Mouse (Mus musculus) limb, embryonic 13.5 days (tissue): ENCODE data around the gene Rbm39. TPM values are rescaled to one million over a fixed set of nuclear protein-coding genes. Genes with fewer than 3 reads are reported as not detected.

Experiments used
- ATAC-seq: fragments of 200-750 bp; cut with Nextera tagmentation; 2 replicates; pipeline ENCODE4 v1.8.0; 2017; ENCODE audit warnings: low read depth, moderate number of reproducible peaks, moderate TSS enrichment; ENCODE audit not compliant: low FRiP score
- H3K27ac ChIP-seq: fragments of 300-500 bp; sonication (generic); 2 replicates; pipeline ENCODE4 v1.5.1; 2015; ENCODE audit warnings: inconsistent platforms, mild to moderate bottlenecking, moderate library complexity
- H3K27me3 ChIP-seq: fragments of 300-500 bp; sonication (generic); 2 replicates; pipeline ENCODE4 v1.6.1; 2015; ENCODE audit warnings: mild to moderate bottlenecking, inconsistent platforms
- H3K36me3 ChIP-seq: fragments of 300-500 bp; sonication (generic); 2 replicates; pipeline ENCODE4 v1.6.1; 2015; ENCODE audit warnings: inconsistent platforms, mild to moderate bottlenecking, moderate library complexity
- H3K4me1 ChIP-seq: fragments of 300-500 bp; sonication (generic); 2 replicates; pipeline ENCODE4 v1.6.1; 2015; ENCODE audit warnings: inconsistent platforms
- H3K4me2 ChIP-seq: fragments of 300-500 bp; sonication (generic); replicated peaks from 2 replicates; pipeline ENCODE4 v1.6.1; 2015; ENCODE audit warnings: inconsistent platforms, mild to moderate bottlenecking, moderate library complexity
- H3K4me3 ChIP-seq: fragments of 300-500 bp; sonication (generic); 2 replicates; pipeline ENCODE4 v1.5.1; 2015; ENCODE audit warnings: moderate library complexity, mild to moderate bottlenecking, inconsistent platforms
- H3K9ac ChIP-seq: fragments of 300-500 bp; sonication (generic); 2 replicates; pipeline ENCODE4 v1.6.1; 2015; ENCODE audit warnings: mild to moderate bottlenecking, inconsistent platforms
- H3K9me3 ChIP-seq: fragments of 300-500 bp; sonication (generic); 2 replicates; pipeline ENCODE4 v1.6.1; 2016; ENCODE audit warnings: inconsistent platforms
- WGBS: fragments of 180-500 bp; shearing (Covaris S2); methylation state at CpG from one replicate; pipeline ENCODE4 v1.1.7; 2015; 5-methylcytosine and 5-hydroxymethylcytosine counted together
- polyA plus RNA-seq: library from polyadenylated mRNA; unstranded; fragments of >200 nt; fragmentation: Nextera tagmentation; extraction: Ambion mirVana; gene quantifications from 2 replicates; pipeline ENCODE4 v1.2.1, GENCODE M21; 2015

Rbm39 gene
- polyA plus RNA-seq, 1 experiment from 2014 or later, result 818 TPM

DNA sequence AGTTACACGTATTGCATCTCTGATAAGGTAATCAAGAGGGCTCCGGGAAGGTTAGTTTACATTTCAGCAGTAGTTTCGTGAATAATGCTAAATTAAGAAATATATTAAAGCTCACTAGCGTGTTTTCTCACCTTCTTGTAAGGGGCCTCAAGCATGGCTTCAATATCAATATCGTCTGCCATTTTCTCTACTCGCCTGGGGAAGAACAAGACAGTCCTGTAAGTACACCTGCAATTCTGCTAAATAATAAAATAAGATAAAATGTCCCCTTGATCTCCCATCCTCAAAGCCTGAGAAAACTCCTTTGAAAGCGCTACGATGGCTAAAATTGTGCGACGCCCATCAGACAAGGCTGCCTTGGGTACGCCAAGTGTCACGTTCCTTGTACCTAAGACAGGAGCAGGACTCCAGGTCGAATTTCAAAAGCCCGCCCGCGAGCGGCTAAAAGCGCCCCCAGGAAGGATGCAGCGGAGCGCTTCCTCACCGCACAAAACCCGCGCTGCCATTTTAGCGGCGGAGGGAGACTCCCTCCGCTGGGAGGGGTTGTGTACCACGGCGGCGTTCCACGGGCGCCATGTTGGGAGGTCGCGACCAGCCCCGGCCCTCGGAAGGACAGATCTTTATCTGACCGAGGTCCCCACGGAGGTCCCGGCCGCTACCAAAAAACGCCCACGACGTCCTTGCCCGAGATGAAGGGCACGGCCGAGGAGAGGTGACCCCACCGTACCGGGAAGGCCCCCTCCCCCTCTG, 817 bp downstream of the Rbm39 start:
- Histone ChIP-seq H3K27me3 (no peaks in the 10 kb centered on the region), H3K27ac (peak overlapping the region; percentile 96), H3K9me3 (no peaks in the 10 kb centered on the region), H3K9ac (peak overlapping the region; percentile 100), H3K4me1 (peaks cover 27% of the 10 kb centered on the region), H3K36me3 (peaks cover 30% of the 10 kb centered on the region), H3K4me3 (peak overlapping the region; percentile 99), H3K4me2 (peak overlapping the region; percentile 83)
- 1% methylated on average over 47 of the region's 47 CpGs for WGBS
- peak; percentile 34; the same call in 1 of the 2 replicates for ATAC-seq

DNA sequence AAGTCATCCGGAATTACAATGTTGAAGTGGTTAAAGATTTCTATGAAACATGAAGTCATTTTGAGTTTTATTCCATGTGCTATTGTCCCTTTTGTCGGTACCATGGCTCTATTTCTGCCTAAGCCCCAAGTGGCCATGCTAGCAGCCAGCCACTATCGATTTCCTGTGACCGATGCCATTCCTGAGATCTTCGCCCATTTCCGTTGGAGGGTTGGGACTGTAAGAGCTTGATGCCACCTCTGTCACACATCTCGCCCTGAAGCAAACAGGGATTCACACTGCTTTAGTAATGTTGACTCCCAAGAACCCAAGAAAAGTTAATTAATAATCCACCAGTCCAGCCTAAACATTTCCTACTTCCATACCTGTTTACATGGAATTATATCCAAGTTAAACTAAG, 2.4 kb downstream of the Rbm39 start:
- ATAC-seq, result no peak
- Histone ChIP-seq H3K9ac (0 out of 2 replicates have a peak overlapping the region, but pooled peaks have one; percentile 46), H3K9me3 (no peaks in the 10 kb centered on the region), H3K4me1 (peaks cover 27% of the 10 kb centered on the region), H3K36me3 (peaks cover 41% of the 10 kb centered on the region), H3K4me2 (peak overlapping the region; percentile 83), H3K27ac (no peak overlapping the region), H3K4me3 (peak overlapping the region; percentile 99), H3K27me3 (no peaks in the 10 kb centered on the region)
- WGBS, result 83% methylated on average over 7 of the region's 7 CpGs

DNA sequence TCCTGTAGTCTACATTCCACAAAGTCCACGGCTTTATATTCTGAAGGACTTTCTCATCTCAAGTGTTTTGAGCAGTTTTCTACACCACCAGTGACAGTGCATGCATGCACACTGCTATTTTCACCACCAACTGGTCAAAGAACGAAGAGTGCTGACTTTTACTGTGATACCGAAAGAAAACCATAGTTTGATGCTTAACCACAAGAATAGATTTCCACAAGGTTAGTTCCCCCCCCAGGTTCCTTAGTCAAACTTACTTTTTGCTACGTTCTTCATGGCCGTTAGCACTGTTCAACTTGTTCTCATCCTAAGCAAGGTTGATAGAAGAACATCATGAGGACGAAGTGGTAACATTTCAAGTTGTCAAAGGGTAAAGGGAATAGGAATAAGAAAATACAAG, 3.0 kb downstream of the Rbm39 start:
- Histone ChIP-seq H3K9me3 (no peaks in the 10 kb centered on the region), H3K4me2 (peak overlapping the region; percentile 40), H3K36me3 (peaks cover 46% of the 10 kb centered on the region), H3K27ac (no peak overlapping the region), H3K4me1 (peaks cover 27% of the 10 kb centered on the region), H3K27me3 (no peaks in the 10 kb centered on the region), H3K9ac (no peak overlapping the region), H3K4me3 (0 out of 2 replicates have a peak overlapping the region, but pooled peaks have one; percentile 10)
- 84% methylated on average over 6 of the region's 6 CpGs for WGBS
- ATAC-seq, result no peak

DNA sequence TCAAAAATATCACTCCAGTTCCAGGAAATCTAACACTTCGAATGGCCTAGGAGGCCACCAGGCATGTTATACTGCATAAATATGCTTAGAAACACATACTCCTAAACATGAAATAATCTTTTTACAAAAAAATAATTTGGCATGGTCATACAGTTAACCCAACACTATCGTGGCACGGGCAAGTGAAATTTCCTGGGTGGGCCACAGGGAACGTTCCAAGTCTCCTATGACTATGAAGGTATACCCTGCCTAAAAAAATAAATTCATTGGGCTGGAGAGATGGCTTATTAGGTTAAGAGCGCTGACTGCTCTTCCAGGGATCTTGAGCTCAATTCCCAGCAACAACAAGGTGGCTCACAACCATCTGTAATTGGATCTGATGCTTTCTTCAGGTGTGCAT, 13.5 kb downstream of the Rbm39 start:
- Histone ChIP-seq H3K36me3 (peaks cover 86% of the 10 kb centered on the region), H3K9me3 (no peaks in the 10 kb centered on the region), H3K9ac (no peak overlapping the region), H3K4me1 (no peaks in the 10 kb centered on the region), H3K27ac (no peak overlapping the region), H3K27me3 (no peaks in the 10 kb centered on the region), H3K4me3 (no peak overlapping the region), H3K4me2 (no peak overlapping the region)
- ATAC-seq, result no peak
- 93% methylated on average over 5 of the region's 5 CpGs for WGBS

DNA sequence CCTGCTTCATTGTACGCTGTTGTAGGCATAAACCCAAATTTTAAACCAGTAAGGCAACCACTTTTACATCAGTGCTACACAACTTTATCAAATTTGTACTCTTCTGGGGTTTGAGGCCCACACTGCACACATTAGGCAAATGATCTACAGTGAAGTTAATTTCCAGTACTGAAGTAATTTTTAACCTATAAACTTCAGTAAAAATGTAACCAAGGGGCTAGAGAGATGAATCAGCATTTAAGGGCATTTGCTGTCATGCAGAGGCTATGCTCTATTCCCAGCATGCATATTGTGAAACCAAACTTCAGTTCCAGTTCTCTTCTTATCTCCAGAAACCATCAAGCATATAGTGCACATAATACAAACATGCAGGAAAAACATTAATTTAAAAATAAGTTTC, 14.6 kb downstream of the Rbm39 start:
- H3K36me3 ChIP-seq, result peaks cover 84% of the 10 kb centered on the region

DNA sequence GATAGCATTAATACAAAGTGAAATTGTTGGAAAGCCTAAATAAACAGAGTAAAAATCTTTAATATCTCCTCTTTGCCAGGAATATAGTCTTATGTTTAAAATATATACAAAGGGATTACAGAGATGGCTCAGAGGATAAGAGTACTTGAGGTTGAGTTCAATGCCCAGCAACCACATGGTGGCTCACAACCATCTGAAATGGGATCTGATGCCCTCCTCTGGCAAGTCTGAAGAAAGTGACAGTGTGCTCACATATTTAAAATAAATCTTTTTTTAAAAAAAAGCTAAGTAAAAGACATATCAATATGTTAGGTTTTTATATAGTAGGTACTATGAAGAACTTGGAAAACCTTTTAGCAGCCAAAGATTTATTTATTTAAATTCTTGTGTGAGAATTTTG, 28.5 kb downstream of the Rbm39 start:
- H3K9me3 ChIP-seq, result no peaks in the 10 kb centered on the region
- H3K9ac ChIP-seq, result no peak overlapping the region
- peaks cover 70% of the 10 kb centered on the region for H3K36me3 ChIP-seq
- ATAC-seq, result no peak
- no peak overlapping the region for H3K27ac ChIP-seq
- no peaks in the 10 kb centered on the region for H3K27me3 ChIP-seq
- H3K4me3 ChIP-seq, result no peak overlapping the region
- H3K4me1 ChIP-seq, result 0 out of 2 replicates have a peak, but pooled peaks cover 4% of the 10 kb centered on the region
- H3K4me2 ChIP-seq, result no peak overlapping the region

More for the DNA sequence above, 14.6 kb downstream of the Rbm39 start:
- Histone ChIP-seq H3K4me2 (no peak overlapping the region), H3K4me3 (no peak overlapping the region), H3K9ac (no peak overlapping the region), H3K27ac (no peak overlapping the region), H3K9me3 (no peaks in the 10 kb centered on the region), H3K4me1 (no peaks in the 10 kb centered on the region), H3K27me3 (no peaks in the 10 kb centered on the region)
- ATAC-seq, result no peak
- 94% methylated on average over 1 of the region's 1 CpGs for WGBS

DNA sequence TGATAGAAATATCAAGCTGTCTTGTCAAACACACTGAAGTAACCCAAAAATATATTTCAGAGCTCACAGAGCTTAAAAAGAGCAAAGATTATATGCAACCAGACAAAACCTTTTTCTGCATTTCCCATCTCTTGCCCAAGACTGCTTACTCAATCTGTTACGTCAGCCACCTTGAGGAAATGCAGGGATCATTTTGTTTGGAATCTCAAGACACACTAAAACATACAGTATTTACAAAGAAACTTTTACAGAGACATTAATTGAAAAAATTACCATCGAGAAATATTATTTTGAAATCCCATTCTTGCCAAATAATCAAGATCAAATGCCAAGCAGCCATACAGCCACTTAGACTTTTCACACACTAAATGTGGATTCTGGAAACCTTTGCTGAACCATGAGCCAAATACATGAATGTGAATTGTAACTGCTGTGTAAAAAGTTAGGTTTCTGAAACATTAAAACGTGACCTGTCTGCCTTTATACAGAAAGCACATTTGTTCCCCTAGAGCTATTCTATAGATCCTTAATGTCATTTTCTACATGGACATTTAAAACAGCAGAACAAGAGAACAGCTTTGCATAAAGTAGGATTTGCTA, 32.6 kb downstream of the Rbm39 start:
- no peak for ATAC-seq
- Histone ChIP-seq H3K4me2 (no peak overlapping the region), H3K27ac (no peak overlapping the region), H3K27me3 (no peaks in the 10 kb centered on the region), H3K4me3 (no peak overlapping the region), H3K9ac (no peak overlapping the region), H3K4me1 (peaks cover 17% of the 10 kb centered on the region), H3K36me3 (peaks cover 45% of the 10 kb centered on the region), H3K9me3 (no peaks in the 10 kb centered on the region)
- WGBS, result 93% methylated on average over 3 of the region's 3 CpGs

DNA sequence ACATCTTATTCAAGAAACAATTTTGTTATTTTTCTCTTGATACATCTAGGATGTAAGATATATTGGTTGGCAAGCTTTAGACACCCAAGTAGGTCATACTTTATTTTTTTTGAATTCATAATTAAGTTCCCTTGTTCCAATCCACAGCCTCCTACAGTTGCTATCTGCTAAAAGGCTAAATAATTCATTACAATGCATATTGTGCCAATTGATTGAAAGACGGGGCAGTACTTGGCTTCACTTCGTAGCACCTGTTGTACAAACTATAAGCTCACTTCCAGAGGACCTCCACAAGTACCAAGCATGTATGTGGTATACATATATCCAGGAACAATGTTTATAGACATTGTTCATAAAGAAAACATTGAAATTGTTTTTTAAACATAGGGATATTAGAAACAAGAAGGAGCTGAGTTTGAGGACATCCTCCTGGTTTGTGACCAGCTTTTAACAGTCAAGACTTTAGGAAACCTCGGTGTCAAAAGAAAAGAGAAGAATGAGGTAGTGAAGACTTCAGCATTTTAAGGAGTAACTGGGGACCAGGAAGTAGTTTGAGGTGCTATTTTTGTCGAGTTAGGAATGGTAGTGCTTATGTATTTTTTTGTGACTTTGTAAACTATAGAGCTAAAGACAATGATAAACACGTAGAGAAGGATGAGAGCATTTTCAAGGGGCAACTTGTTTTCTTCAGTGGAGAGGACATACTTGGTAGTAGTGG, 33.6 kb downstream of the Rbm39 start:
- H3K36me3 ChIP-seq, result peaks cover 47% of the 10 kb centered on the region
- H3K9me3 ChIP-seq, result no peaks in the 10 kb centered on the region

DNA sequence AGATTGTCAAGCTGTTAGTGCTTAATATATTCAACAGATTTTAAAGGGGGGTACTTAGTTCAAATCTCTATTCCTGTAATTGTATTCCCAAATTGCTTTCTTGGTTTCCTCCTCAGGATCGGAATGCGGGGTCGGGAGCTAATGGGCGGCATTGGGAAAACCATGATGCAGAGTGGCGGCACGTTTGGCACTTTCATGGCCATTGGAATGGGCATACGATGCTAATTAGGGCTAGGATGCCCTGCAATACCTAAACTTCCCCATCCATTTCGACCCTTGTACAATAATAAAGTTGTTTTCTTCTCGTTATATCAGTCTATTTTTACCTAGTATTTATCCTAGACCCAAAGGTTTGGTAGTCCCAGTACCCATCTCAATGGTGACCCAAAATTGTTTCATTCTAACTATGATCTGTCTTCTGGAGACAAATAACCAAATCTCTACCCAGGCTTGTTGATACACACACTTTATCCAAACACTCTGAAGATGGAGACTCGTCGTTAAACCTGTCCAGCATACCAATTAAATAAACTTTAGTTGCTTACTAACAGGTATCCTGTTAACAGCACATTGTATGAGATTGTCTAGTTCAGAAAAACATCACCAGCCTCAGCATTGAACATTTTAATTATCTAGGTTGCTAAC, 34.4 kb downstream of the Rbm39 start:
- Histone ChIP-seq H3K4me1 (peaks cover 17% of the 10 kb centered on the region), H3K27me3 (no peaks in the 10 kb centered on the region), H3K36me3 (peaks cover 43% of the 10 kb centered on the region), H3K9me3 (no peaks in the 10 kb centered on the region), H3K4me3 (peak overlapping the region; percentile 89), H3K9ac (no peak overlapping the region), H3K4me2 (peak overlapping the region; percentile 81), H3K27ac (no peak overlapping the region)
- no peak for ATAC-seq
- 53% methylated on average over 11 of the region's 11 CpGs for WGBS

More for the DNA sequence above, 33.6 kb downstream of the Rbm39 start:
- H3K4me3 ChIP-seq, result no peak overlapping the region
- peaks cover 17% of the 10 kb centered on the region for H3K4me1 ChIP-seq
- ATAC-seq, result no peak
- no peak overlapping the region for H3K27ac ChIP-seq
- H3K9ac ChIP-seq, result no peak overlapping the region
- 76% methylated on average over 5 of the region's 5 CpGs for WGBS
- H3K4me2 ChIP-seq, result no peak overlapping the region
- no peaks in the 10 kb centered on the region for H3K27me3 ChIP-seq

DNA sequence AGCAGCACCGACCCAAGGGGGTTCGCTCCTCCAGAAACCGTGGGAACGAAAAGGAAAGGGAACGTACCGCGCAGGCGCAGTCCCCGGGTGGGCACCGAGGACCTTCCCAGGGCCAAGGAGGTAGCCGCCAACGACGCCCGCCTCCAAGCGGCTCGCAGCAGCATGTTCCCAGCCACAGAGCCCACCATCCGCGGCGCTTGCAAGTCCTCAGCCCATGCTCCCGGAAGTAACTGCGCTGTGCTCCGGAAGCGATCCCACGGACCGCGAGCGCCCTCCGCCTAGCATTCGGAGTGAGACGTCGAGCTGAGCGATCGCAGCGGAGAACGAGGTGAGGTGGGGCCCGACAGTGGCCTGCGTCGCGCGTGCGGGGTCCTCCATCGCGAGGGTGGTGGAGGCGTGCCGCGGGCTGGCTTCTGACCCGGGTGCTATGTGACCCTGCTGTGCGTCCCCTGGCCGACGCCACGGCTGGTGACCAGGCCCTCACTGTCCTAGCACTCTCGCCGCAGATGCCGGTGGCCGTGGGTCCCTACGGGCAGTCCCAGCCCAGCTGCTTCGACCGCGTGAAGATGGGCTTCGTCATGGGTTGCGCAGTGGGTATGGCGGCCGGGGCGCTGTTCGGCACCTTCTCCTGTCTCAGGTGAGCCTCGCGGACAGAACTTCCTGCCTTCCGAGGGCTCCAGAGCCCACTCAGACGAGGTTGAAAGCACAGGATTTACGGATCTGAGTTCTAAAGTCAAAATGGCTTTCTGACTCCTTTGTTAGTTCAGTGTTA, 35.9 kb downstream of the Rbm39 start, which contains the start of the genes Romo1 and Nfs1:
Romo1 (plus strand) TSS at position 87 of the 772 bp plus-strand sequence.
Nfs1 (minus strand) TSS at position 234 of the 772 bp plus-strand sequence.
- peak within 1 kb of the TSS; percentile 81 for H3K4me2 ChIP-seq
- under 1% methylated on average over 70 of the region's 70 CpGs for WGBS
- peak within 1 kb of the TSS; percentile 95 for H3K27ac ChIP-seq

DNA sequence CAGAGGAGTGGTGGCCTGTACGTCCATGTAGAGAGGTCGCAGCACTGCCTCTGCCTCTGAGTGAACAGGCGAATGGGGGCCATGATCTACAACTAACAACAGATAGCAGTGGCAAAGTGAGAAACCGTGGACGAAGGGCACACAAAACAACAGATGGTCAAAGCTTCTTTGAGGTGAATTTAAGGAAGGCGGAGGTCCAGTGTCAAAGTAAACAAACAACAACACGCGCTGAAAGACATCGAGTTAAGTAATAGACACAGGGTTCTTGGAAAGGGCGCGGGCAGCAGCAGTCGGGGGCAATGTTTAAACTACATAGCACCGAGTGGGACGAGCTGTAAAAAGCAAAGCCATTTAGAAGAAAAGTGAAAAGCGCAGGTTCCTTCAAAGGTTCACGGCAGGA, 36.7 kb downstream of the Rbm39 start:
- H3K4me2 ChIP-seq, result peak overlapping the region; percentile 81
- H3K36me3 ChIP-seq, result peaks cover 28% of the 10 kb centered on the region
- 1% methylated on average over 16 of the region's 16 CpGs for WGBS
- peak overlapping the region; percentile 95 for H3K27ac ChIP-seq
- peak overlapping the region; percentile 91 for H3K9ac ChIP-seq
- no peaks in the 10 kb centered on the region for H3K9me3 ChIP-seq
- H3K4me1 ChIP-seq, result peaks cover 17% of the 10 kb centered on the region
- H3K27me3 ChIP-seq, result no peaks in the 10 kb centered on the region
- H3K4me3 ChIP-seq, result peak overlapping the region; percentile 89
- ATAC-seq, result no peak

More for the DNA sequence above, 35.9 kb downstream of the Rbm39 start, which contains the start of the genes Romo1 and Nfs1:
- H3K9me3 ChIP-seq, result no peaks in the 10 kb centered on the region
- ATAC-seq, result peak; percentile 97
- peaks cover 17% of the 10 kb centered on the region for H3K4me1 ChIP-seq
- H3K27me3 ChIP-seq, result no peaks in the 10 kb centered on the region
- H3K9ac ChIP-seq, result peak within 1 kb of the TSS; percentile 91
- H3K4me3 ChIP-seq, result peak within 1 kb of the TSS; percentile 89
- H3K36me3 ChIP-seq, result peaks cover 32% of the 10 kb centered on the region
